Mouse (Mus musculus) limb, embryonic 14.5 days (tissue): ENCODE data around the gene Clip2. TPM values are rescaled to one million over a fixed set of nuclear protein-coding genes. Genes with fewer than 3 reads are reported as not detected.

Source experiments
- ATAC-seq: fragments of 200-750 bp; cut with Nextera tagmentation; 2 replicates; pipeline ENCODE4 v1.8.0; 2017; ENCODE audit warnings: low read depth, moderate number of reproducible peaks, moderate TSS enrichment; ENCODE audit not compliant: low FRiP score
- DNase-seq: peaks from one replicate; pipeline ENCODE4 v3.0.0-alpha.2; 2015; ENCODE audit warnings: low spot score
- H3K27ac ChIP-seq: fragments of 300-500 bp; sonication (generic); replicated peaks from 2 replicates; pipeline ENCODE4 v1.5.1; 2014; ENCODE audit warnings: low read depth, mild to moderate bottlenecking, low read length, moderate library complexity, mixed read lengths
- H3K27me3 ChIP-seq: fragments of 300-500 bp; sonication (generic); 2 replicates; pipeline ENCODE4 v1.6.1; 2014; ENCODE audit warnings: low read length, mixed read lengths; ENCODE audit not compliant: control insufficient read depth, insufficient read depth
- H3K36me3 ChIP-seq: fragments of 300-500 bp; sonication (generic); 2 replicates; pipeline ENCODE4 v1.6.1; 2014; ENCODE audit warnings: mild to moderate bottlenecking, low read length, moderate library complexity, mixed read lengths; ENCODE audit not compliant: control insufficient read depth, insufficient read depth
- H3K4me1 ChIP-seq: fragments of 300-500 bp; sonication (generic); 2 replicates; pipeline ENCODE4 v1.6.1; 2014; ENCODE audit warnings: antibody characterized with exemption, low read length, mixed read lengths; ENCODE audit not compliant: control insufficient read depth, insufficient read depth
- H3K4me2 ChIP-seq: fragments of 300-500 bp; sonication (generic); replicated peaks from 2 replicates; pipeline ENCODE4 v1.6.1; 2014; ENCODE audit warnings: low read depth, mild to moderate bottlenecking, low read length, moderate library complexity; ENCODE audit not compliant: severe bottlenecking
- H3K4me3 ChIP-seq: fragments of 300-500 bp; sonication (generic); replicated peaks from 2 replicates; pipeline ENCODE4 v1.5.1; 2014; ENCODE audit warnings: low read length
- H3K9ac ChIP-seq: fragments of 300-500 bp; sonication (generic); 2 replicates; pipeline ENCODE4 v1.6.1; 2014; ENCODE audit warnings: mild to moderate bottlenecking, low read depth, low read length, moderate library complexity; ENCODE audit not compliant: severe bottlenecking
- H3K9me3 ChIP-seq: fragments of 300-500 bp; sonication (generic); 2 replicates; pipeline ENCODE4 v1.6.1; 2016; ENCODE audit warnings: low read length; ENCODE audit not compliant: control insufficient read depth
- POLR2A ChIP-seq: fragments of 200-500 bp; IDR thresholded peaks from 2 replicates; pipeline ENCODE4 v1.8.0; 2012; ENCODE audit warnings: inconsistent platforms, mild to moderate bottlenecking, moderate library complexity, borderline replicate concordance; ENCODE audit not compliant: insufficient read depth, insufficient read length; ENCODE audit errors: extremely low read depth
- WGBS: fragments of 180-500 bp; shearing (Covaris S2); extraction: QIAGEN DNeasy Blood & Tissue Kit; methylation state at CpG from one replicate; pipeline ENCODE4 v1.1.7; 2014; 5-methylcytosine and 5-hydroxymethylcytosine counted together
- polyA plus RNA-seq, 2 experiments: library from polyadenylated mRNA; depleted of rRNA in 1 of 2; stranded (reverse) in 1 of 2; unstranded in 1 of 2; fragments of >200 nt; fragmentation: Nextera tagmentation in 1 of 2; extraction: Ambion mirVana in 1 of 2; gene quantifications; 2 replicates each; pipeline versions ENCODE4 v1.2.1 to v1.2.3; 2012 to 2014

The Clip2 gene
- polyA plus RNA-seq, 2 experiments: 4.7 to 25.5 TPM

DNA sequence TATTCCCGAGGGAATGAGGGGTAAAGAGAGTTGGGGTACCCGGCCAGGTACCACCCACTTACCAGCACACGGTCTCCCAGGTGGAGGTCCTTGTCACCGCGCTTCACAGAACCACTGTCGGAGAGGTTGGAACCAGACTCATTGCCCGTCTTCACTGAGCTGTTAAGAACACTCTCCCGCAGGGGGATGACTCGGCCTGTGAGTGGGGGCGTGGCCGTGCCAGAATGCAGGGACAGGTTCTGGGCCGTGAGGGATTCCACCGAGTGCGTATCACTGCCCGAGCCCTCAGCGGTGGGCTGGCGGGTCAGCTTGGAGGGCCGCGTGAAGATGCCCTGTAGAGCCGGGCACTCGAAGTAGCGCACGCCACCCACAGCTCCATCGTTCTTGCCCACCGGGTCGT is 29.7 kb downstream of the Clip2 start:
- 91% methylated on average over 25 of the region's 26 CpGs for WGBS
- ATAC-seq: no peak
- no peaks in the 10 kb centered on the region for H3K27me3 ChIP-seq
- no peak overlapping the region for H3K27ac ChIP-seq
- no peak overlapping the region for H3K4me3 ChIP-seq
- no peak overlapping the region for H3K9ac ChIP-seq
- H3K4me2 ChIP-seq: no peak overlapping the region
- no peak for TF ChIP-seq POLR2A
- H3K4me1 ChIP-seq: no peaks in the 10 kb centered on the region
- no peaks in the 10 kb centered on the region for H3K9me3 ChIP-seq
- peaks cover 65% of the 10 kb centered on the region for H3K36me3 ChIP-seq
- DNase-seq: no peak

DNA sequence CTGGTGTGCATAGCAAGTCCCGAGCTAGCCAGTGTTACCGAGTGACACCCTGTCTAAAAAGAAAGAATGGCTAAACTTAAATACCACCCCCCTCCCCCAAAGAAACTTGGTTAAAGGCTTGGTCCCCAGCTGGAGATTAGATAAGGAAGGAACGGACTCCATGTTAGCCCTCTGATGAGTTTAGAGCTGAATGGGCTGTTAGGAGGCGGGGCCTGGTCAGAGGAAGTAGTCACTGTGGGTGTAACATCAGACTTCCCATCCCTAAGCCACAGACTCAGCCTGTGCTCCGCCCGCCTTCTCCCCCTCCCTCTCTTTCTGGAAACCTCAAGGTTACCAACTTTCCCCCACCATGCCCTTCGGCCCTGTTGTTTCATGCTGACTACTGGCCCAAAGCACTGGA is 30.4 kb downstream of the Clip2 start:
- WGBS: 87% methylated on average over 7 of the region's 7 CpGs

DNA sequence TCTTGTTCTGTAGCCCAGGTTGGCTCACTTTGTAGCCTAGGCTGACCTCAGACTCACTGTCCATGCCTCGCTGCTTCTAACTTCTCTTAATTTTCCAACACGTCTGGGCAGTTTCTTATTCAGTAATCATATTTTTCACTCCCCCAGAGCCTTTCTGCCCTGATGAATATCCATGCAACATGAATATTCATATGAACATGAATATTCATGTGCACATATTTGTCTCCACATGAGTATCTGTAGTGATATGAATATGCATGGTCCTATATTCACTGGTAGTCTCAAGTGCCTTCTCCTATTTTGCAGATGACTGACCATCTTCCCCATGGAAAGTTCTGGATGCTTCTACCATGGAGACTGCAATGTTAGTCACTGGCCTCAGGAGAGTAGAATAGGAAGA is 31.1 kb downstream of the Clip2 start:
- H3K27me3 ChIP-seq: no peaks in the 10 kb centered on the region
- H3K4me3 ChIP-seq: no peak overlapping the region
- no peak overlapping the region for H3K27ac ChIP-seq
- no peaks in the 10 kb centered on the region for H3K9me3 ChIP-seq
- no peak for DNase-seq
- ATAC-seq: no peak
- no peak overlapping the region for H3K9ac ChIP-seq
- 92% methylated on average over 2 of the region's 2 CpGs for WGBS
- H3K4me2 ChIP-seq: no peak overlapping the region
- TF ChIP-seq POLR2A: no peak
- peaks cover 74% of the 10 kb centered on the region for H3K36me3 ChIP-seq
- no peaks in the 10 kb centered on the region for H3K4me1 ChIP-seq

More for the DNA sequence above, 30.4 kb downstream of the Clip2 start:
- no peak for TF ChIP-seq POLR2A
- H3K36me3 ChIP-seq: peaks cover 72% of the 10 kb centered on the region
- H3K4me3 ChIP-seq: no peak overlapping the region
- DNase-seq (no peak), ATAC-seq (no peak)
- H3K27ac ChIP-seq: no peak overlapping the region
- H3K27me3 ChIP-seq: no peaks in the 10 kb centered on the region
- H3K9ac ChIP-seq: no peak overlapping the region
- H3K4me1 ChIP-seq: no peaks in the 10 kb centered on the region
- no peak overlapping the region for H3K4me2 ChIP-seq
- H3K9me3 ChIP-seq: no peaks in the 10 kb centered on the region

DNA sequence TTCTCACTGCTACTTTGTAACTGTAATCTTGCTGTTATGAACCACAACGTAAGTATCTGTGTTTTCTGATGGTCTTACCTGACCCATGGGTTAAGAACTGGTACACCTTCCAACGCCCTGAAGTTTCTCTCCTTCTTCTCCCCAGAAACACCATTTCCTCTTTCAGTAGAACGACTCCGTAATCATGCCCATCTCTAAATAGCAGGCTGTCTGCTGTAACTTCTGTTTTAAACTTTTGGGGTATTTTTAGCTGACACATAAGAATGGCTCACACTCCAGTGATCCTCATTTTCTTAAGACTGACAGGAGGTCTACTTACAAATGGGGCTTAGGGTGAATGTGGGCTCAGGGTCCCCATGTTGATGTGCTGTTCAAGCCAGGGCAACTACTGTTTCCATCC is 32.1 kb downstream of the Clip2 start:
- Histone ChIP-seq H3K9ac (no peak overlapping the region), H3K4me3 (no peak overlapping the region), H3K36me3 (peaks cover 76% of the 10 kb centered on the region), H3K4me1 (no peaks in the 10 kb centered on the region), H3K27ac (no peak overlapping the region), H3K9me3 (no peaks in the 10 kb centered on the region), H3K4me2 (no peak overlapping the region), H3K27me3 (no peaks in the 10 kb centered on the region)
- no peak for DNase-seq
- no peak for ATAC-seq
- TF ChIP-seq POLR2A: no peak
- 92% methylated on average over 4 of the region's 4 CpGs for WGBS

DNA sequence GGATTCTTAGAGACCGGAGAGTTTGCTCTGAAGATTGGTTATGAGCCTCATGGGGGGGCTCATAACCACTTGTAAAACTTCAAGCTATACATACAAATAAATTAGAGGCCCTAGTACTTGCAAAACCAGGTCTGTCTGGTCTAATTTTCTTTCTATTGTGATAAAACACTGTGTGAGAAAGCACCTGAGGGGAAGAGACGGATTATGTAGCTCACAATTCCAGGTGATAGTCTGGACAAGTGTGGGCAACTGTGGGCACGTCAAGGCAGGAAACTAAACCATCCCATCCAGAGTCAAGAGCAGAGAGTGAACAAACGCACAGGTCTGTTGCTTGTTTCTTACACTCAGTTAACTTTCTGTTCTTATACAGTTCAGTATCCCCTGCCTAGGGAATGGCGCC is 32.8 kb downstream of the Clip2 start:
- peak; percentile 26 for DNase-seq
- 70% methylated on average over 5 of the region's 5 CpGs for WGBS
- Histone ChIP-seq H3K4me2 (no peak overlapping the region), H3K4me1 (no peaks in the 10 kb centered on the region), H3K36me3 (peaks cover 78% of the 10 kb centered on the region), H3K27me3 (no peaks in the 10 kb centered on the region), H3K27ac (no peak overlapping the region), H3K9ac (no peak overlapping the region), H3K4me3 (no peak overlapping the region), H3K9me3 (no peaks in the 10 kb centered on the region)
- no peak for ATAC-seq
- no peak for TF ChIP-seq POLR2A

DNA sequence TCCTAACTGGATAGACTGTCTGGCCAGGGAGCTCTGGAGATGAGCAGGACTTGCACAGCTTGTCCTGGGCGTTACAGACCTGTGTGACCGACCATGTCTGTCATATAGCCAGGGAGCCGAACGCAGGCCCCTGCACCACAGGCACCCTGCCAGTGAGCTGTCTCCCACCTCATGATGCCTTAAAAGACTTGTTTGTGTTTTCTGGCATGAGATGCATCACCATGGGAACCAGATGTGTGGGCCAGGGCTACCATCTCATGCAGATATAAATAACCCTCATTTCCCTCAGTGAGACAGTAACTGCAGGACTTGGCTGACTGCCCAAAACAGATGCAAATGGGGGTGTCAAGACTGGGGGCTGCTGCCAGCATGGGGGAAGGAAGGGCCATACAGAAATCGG is 40.1 kb downstream of the Clip2 start:
- Histone ChIP-seq H3K36me3 (peaks cover 82% of the 10 kb centered on the region), H3K4me3 (no peak overlapping the region), H3K4me1 (no peaks in the 10 kb centered on the region), H3K27ac (no peak overlapping the region), H3K4me2 (no peak overlapping the region), H3K9ac (no peak overlapping the region), H3K27me3 (no peaks in the 10 kb centered on the region), H3K9me3 (no peaks in the 10 kb centered on the region)
- no peak for ATAC-seq
- no peak for TF ChIP-seq POLR2A
- no peak for DNase-seq
- 78% methylated on average over 5 of the region's 5 CpGs for WGBS
